Mouse (Mus musculus) gastrocnemius, postnatal 25 days (tissue): ENCODE data around the gene Gm17334. TPM values are rescaled to one million over a fixed set of nuclear protein-coding genes. Genes with fewer than 3 reads are reported as not detected.

Source experiments
- DNase-seq: peaks from one replicate; pipeline ENCODE4 v3.0.0; 2022
- long read RNA-seq, 2 experiments: library from polyadenylated mRNA; stranded (forward); transcript quantifications; one replicate each; pipeline ENCODE4 v2.0.0; 2021
- total RNA-seq, 2 experiments: library from RNA; stranded (reverse); gene quantifications; 1 replicate in 1 of 2; 2 replicates in 1 of 2; pipeline ENCODE4 v1.2.3; 2021

The Gm17334 gene
- total RNA-seq: not detected
- long read RNA-seq, experiment 1: 0 reads
- long read RNA-seq, experiment 2: 0 reads

DNA sequence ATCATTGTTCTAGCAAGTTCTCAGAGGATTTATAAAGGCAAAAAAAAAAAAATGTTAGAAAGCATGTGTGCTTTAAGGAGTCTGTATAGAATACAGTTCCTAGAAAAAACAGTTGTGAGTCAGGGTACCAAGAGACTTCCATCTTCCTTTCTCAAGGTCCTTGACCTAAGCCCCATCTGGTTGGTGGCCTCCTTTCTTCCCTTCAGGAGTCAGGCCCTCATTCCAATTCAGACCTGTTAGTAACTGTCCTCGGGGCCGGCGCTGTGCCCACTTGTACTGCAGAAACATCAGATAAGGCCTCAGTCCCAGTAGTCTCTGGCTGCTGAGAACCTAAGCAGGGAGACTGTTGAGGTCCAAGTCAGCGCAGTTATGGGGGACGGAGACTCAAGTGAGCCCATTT is at the start of gene Gm17334:
Gm17334 (minus strand) TSS at position 101 of the 400 bp plus-strand sequence.
- no peak for DNase-seq

DNA sequence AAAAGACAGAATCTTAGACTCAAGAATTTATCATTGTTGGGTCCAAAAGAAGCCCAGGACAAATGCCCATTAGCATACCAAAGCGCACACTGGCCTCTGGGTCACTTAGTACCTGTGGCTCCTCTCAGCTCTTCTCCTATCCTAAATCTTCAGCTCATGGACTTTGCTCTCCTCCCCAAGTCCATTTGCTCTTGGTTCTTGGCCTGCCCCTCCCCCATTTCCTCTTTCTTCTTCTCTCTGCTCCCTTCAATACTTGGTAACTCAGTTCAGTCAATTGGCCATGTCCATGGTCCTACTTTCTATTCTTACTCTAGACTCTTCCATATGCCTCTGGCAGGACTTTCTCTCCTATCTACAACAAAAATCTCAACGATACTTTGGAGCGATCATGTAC is 49.0 kb upstream of the Gm17334 start:
- no peak for DNase-seq

DNA sequence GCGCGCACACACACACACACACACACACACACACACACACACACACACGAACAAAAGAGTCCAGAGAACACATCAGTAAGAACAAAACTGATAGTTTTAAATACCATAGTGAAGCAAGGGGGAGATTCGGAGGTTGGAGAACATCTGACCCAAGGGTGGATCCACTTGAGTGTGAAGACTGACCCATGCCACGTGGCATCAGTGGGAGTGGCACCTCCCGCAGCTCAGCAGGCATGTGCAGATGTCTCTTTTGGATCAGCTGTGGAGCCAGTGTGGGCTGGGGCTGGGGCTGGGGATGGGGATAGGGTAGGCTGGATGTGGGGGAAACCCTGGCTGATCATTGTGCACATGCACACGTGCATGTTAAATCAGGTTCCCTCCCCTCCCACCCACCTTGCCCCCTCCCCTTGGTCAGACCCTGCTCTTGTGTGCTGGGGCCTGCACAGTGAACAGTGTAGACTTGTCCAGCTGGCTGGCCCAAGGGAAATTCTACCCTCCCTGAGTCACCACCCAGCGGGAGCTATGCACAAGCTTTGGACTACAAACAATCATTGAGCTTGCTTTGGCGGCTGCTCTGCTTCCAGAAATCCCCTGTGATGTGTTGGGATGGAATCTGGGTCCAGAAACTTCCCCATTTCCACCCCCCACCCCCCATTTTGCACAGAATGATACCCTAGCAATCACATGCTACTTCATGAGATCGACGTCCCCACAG is 48.4 kb upstream of the Gm17334 start:
- peak; percentile 42 for DNase-seq

DNA sequence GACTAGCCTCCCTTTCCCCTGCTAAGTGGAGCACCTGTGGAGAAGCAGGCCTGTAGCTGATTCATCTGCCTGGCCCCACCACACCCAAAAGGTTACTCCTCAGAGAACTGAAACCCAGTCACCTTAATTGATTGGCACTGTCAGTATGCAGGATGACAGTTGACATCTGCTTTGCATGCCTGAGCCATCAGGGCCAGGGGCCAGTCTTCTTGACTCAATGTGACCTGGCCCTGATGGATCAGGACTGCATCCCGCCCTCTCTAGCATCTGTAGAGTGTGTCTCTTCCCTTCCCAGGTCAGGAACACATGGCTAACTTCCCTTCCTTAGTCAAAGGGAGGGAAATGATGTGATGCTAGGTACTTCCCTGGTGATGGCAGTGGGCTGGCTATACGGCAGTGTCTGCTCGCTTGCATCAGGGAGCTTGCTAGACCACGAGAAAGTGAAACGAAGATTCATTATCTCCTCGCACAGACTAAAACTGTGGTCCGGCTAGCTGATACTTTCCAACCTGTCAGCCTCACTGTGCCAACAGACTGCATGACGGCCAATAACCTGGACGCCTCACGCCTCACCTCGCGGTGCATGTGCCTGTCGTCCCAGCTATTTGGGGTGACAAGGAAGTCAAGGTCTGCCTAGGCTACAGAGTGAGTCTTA is 47.7 kb upstream of the Gm17334 start:
- no peak for DNase-seq

DNA sequence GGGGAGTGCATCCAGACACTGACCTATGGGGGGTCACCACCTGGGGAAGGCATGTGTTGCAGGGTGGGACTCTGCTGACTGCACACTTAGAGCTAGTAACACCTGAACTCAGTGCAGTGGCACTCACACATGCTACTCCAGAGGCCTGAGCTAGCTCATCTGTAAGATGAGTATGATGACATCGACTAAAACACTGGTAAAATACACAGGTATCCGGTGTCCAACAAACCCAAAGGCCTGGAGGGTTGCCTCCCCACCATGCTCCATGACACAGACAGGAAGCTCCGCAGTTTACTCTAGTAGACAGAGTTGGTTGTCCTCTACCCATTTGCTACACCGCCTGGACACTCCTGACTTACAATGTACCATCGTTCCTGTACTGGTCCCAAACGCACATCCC is 46.5 kb upstream of the Gm17334 start:
- DNase-seq: no peak

DNA sequence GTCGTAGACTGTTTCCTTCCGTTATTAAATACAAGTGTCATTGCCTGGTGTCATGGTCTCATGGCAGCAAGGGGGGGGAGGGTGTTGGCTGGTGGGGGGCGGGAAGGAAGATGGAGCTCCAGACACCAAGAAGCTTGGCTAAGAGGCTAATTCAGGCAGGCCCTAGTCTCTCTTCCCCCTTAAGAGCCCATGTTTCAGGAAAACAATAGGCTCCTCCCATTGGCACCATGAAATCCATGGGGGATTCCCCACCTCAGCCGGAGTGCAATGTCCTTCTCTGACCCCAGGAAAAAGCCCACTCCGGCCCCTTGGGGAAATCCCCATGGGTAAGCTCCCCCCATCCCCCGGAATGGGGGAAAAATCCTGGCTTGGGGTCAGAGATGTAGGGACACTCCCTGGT is 45.8 kb upstream of the Gm17334 start:
- DNase-seq: peak; percentile 43

DNA sequence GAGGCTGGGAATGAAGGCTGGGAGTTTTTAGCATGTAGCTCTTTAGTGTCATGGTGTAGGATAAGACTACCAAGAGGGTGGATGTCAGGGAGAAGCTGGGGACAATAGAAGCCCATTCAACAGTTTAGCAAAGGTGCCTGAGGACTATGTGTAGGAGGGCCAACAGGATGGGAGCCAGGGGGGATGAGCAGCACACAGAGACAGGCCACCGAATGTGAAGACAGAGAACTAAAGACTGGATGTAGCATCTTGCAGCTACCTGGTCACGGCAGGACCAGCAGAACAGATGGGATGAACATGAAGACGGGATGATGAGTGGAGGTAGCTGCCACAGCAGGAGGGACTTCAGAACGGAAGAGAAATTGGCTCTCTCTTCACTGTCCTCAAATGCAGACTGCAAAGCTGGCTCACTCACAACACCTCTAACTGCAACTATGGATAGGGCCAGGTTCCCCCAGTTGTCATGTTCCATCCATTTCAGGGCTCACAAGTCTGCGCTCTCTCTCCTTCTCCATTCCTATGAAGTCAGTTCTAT is 43.9 kb upstream of the Gm17334 start:
- DNase-seq: no peak

DNA sequence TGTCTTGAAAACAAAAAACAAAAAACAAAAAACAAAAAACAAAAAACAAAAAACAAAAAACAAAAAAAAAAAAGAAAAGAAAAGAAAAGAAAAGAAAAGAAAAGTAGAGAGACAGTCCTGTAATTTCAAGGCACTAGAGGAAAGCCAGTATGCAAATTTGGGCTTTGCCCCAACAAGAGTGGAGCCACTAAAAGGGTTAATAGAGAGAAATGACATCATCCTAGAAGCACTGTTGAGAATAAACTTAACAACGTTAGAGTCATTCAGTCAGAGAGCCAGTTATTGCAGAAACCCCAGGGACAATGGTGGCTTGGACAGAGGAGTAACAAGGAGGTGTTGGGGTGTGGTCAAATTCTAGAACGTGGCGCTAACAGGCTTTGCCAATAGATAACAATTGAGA is 41.8 kb upstream of the Gm17334 start:
- DNase-seq: no peak

DNA sequence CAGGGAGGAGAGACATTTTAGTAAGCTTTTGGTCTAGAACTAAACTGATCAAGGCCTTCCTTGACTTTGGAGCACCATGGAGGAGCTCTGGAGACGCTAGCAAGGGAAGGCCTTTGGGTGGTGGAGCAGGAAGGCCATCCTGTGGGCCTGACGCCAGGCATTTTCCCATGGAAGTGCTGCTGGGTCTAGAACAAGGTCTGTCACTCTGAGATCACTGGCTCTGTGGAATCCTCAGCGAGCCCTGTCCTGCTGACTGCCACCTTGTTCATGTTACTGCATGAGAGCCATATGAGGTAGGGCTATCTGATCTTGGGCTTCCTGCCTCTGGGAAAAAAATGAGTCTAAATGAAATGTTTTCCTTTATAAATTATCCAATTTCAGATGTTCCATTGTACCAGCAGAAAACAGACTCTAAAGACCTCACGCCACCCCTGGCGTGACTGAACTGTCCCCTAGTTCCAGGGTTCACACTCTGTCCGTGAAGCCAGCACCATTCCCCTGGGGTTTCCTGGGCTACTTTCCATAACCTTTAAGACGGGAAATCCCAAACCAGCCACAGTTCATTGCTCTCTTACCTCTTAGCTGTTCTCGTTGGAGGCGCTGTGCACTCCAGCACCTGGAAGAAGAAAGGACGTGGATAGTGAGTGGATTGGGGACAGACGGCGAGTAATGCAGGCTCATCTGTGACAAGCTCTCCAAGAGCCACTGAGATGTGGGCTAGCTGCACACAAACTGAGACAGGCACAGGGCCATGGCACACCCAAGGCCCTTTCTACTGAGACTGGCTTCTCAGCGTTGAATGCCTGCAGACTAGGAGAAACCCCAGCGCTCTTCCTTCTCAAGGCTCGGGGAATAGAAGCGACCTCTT is 40.2 kb upstream of the Gm17334 start:
- DNase-seq: peak; percentile 54

DNA sequence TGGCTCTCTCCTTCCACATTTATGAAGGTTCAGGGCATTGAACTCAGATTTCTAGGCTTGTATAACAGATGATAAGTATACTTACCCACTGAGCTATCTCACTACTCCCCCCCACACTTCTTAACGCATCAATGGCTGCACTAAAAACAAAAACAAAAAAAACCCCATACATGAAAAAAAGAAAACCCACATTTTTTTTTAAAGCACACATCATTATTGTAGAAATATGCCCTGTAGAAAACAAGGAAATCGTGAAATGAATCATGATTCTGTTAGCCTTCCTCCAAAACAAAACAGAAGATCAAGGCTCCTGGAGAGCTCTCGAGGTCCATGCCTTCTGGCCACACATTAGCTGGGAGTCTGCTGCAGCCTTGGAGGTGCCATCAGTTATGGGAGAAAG is 38.3 kb upstream of the Gm17334 start:
- DNase-seq: no peak

DNA sequence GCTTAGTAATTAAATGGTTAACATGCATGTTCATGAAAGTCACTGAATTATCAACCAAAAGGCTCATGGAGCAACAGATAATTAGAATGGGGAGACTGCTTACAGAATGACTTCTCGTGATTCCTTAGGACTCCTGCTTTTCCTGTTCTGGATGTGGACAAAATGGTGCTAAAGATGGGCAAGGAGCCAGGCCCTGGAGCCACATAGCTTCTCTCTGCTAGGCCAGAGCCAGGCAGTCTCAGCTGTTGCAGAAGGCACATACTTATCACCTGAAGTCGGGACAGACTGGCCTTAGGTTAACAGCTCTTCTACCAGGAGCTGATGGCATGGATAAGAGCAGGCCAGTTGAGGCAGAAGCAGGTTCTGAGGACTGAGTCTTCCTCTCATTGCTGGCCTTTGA is 37.8 kb upstream of the Gm17334 start:
- DNase-seq: no peak

DNA sequence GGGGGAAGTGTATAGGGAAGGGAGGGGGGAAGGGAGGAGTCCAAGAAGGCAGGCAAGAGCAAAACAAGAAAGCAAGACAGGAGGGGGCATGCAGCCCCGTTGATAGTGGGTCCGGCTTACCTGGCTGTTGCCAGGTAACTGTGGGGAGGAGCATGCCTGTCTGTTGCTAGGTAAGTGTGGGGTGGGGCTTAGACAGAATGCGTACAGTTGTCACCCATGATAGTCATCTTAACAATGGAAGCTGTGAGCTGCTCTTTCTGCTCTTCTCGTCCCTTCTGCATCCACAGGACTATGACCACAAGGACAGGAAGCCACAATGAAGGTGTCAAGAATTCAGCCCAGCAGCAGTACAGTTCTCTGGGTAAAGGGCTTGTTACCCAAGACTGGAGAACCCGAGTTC is 37.2 kb upstream of the Gm17334 start:
- no peak for DNase-seq

DNA sequence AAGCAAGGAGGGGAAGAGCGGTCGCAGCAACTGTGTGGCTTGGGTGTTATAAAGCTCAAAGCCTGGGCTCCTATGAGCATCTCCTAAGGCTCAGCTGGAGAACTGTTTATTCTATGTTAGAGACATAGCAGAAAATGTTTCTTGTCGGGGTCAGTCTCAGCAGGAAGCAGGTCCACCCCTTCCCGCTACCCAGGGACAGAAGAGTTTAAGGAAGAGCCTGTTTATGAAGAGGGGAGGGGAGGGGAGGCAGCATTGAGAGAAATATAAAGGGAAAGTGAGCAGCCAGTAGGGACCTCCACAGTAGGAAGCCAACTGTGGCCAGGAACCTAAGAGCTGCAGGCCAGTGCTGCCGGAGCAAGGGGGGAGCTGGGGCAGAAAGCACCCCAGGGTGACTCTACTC is 36.4 kb upstream of the Gm17334 start:
- DNase-seq: no peak

DNA sequence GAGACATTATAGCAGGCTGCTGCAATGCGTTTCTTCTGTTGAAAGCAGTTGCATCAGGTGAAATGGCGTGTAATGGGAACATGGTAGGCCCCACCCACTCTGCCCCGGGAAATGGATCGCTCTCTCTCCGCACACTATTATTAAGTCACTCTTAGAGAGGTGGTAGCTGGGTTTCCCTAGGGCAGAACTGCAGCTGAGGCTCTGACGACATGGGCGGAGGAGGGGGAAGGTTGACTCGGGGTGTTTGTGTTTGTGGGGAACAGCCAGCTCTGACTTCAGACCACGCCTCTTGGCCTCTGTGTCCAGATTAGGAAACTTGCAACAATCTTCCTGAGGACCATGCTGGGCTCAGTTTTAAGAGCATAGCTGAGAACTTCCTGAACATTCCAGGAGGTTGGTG is 32.8 kb upstream of the Gm17334 start:
- DNase-seq: peak; percentile 81

DNA sequence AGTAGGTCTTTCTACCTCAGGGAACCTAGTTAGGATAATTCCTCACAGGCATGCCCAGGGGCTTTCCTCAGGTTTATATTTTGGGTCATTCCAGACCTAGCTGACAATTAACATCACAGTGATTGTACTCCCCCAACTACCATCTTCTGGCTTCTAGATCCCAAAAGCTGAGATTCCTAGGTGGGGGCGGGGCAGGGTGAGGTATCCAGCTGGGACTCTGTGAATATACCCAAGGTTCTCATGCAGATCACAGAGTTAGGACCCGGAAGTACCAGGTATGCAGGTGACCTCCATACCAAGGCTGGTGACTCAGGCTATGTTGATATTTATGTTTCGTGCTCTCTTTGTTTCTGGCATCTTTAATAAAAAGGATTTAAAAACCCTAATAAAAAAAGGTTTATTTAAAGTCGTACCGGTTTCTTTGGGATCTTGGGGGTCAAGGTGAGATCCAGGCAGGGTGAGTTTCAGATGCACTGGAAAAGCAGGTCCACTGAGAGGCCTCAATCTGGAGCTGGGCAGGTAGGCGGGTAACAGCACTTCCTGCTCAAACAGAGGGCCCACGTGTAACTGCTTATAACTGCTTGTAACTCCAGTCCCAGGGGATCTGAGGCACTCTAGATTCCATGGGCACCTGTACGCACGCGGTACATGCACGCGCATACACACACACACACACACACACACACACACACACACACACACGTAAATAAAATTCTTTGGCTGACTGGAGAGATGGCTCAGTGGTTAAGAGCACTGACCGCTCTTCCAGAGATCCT is 31.8 kb upstream of the Gm17334 start:
- DNase-seq: no peak

DNA sequence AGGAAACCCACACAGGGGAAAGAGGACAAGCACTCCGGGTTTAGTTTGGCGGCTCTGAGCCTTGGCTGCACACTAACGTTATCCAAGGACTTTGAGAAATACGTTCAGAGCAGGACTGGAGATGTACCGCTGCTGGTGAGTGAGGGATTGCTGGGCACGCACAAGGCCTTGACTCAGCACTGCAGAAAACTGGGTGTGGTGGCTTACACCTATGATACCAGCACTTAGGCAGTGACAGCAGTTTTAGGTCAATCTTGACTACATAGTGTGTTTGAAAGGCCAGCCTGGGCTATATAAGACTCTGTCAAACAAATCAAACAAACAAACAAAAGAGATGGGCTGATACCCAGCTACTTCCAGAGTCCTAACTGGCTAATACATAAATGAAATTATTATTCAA is 30.5 kb upstream of the Gm17334 start:
- DNase-seq: no peak

DNA sequence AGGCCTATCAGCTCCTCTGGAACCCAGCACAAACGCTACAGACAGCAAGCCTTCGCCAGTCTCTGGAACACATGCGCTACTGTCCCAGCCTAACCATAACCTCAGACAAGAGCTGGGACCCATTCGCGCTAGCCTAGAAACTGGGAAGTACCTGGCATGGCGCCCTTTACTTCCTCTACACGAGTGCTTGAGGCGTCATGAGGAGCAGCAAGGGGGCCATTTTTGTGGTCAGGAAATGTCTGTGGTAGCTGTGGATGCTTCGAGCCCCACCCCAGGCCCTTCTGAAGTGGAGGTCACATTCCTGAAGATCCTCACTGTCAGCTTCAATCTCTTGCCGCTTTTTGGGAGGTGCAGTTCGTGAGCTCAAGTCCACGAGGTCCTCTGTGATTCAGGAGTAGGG is 30.1 kb upstream of the Gm17334 start:
- no peak for DNase-seq

DNA sequence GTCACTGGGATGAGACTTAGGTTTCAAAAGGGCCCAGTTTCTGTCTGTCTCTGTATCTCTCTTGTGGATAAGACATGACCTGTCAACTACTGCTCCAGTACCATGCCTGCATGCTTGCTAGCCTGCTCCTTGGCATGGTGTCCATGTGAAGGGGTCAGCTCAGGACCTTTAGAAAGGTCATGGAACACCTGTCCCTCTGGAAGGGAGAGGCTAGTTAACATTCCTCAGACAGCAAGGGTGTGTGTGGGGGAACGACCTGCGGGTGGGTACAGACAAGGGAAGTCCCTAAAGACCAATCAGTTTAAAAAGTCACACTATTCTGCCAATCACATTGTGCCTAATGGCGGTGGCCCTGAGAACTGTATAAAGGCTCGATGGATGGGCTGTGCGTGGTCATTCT is 28.0 kb upstream of the Gm17334 start:
- DNase-seq: no peak

DNA sequence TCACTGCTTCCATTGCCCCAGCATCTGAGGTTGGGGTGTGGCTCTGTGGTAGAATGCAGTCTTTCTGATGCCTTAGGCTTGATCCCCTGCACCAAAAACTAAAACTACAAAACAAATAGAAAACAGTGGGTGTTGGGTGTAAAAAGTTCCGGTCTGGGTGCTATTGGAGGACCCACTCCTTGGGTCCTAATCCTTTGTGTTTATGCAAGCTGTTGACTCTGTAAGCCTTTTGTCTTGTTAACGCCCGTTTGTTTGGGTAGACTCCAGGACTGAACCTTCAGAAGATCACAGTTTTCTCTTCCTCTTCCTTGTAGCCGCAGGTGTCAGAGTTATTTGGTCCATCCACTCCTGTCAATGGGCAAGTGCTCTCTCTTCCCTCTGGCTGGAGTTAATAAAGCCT is 27.0 kb upstream of the Gm17334 start:
- no peak for DNase-seq

DNA sequence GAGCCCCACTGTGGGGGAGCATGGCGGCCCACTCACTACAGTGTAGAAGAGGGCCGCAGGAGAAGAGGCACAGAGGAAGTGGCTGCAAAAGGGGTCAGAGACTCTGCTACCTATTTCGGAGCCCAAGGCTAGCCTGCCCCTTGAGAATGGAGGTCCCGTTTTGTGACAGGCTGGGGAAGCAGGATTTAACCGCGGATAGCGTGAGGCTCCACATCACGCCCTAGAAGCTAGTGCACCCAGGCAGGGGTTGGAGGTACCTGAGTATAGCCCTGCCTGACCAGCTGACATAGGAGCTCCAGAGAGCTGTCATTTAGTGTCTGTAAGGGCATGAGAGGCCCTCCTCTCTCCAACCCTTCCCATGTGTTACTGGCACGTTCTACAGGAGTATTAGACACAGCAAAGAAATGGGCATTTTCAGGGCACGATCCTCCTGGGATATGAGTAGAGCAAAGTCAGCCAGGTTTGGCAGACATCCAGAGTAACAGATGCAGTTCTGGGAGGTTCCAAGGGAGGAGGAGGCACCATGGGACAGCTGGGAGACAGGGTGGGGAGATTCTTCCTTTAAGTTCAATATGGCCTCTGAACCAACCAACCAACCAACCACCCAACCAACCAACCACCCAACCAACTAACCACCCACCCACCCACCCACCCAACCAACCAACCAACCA is 25.2 kb upstream of the Gm17334 start:
- DNase-seq: no peak

DNA sequence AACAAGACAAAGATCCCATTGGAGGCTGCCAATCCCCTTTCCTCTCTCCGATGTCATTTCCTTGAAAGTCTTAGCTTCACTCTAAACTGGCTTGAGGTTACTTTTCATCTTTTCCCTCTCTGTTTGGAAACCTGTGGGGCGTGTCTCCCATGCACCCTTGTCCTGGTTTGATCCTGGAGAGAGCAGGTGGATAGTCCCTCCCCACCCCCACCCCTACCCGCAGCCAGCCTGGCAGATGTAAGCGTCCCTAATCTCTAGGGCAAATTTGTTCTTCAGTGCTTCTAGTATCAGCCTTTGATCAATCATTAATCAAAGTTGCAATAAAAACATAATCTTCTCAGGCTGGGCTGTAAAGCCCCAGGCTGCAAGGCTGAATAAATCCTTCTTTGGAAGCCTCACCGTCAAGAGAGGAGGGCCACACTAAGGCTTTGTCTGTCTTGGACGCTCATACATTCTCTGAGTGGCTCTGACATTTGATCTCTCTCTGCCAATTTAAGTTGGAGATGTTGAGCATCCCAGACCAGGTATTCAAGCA is 24.5 kb upstream of the Gm17334 start:
- DNase-seq: no peak
